Mouse (Mus musculus): ENCODE data around the gene Stard9.
A peak's percentile ranks its signal among the peaks of the same experiment; 100 is the strongest.

Stard9 gene

DNA sequence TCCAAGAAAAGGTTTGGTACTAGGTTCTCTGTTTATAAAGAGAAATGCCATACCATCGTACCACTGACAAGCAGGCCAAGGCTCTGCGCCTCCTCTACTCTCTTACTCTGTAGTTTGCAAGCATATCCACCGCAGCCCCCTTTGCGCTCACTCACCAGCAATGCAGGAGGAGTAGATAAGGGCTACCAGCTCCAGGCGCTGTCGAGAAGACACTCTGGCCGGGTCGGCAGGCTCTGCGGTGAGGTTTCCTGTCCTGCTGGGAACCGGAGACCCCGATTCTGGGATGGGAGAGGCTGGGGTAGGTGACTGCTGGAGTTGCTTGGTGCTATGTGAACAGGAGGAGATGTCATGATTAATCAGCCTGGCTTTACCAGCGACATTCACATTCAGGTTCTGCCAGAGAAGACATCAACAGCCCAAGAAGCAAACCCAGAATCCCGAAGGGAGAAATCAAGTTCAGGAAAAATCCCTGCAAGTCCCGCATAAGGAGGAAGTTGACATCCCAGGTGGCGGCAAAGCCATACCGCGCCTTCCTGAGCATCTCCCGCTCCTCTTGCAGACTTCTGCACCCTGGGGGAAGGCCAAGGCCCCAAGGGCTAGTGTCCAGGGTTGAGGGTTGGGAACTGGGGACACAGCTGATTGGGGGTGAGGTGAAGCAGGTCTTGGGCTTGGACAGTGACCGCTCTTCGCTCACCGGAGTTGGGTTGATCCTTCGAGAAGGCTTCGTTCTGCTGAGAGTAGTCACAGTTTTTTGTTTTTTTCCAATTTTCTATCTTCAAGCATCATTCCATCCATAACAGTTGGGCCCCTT, 101.1 kb downstream of the Stard9 start:
- peak; percentile 12 for DNase-seq (ENCODE audit: low read depth)

DNA sequence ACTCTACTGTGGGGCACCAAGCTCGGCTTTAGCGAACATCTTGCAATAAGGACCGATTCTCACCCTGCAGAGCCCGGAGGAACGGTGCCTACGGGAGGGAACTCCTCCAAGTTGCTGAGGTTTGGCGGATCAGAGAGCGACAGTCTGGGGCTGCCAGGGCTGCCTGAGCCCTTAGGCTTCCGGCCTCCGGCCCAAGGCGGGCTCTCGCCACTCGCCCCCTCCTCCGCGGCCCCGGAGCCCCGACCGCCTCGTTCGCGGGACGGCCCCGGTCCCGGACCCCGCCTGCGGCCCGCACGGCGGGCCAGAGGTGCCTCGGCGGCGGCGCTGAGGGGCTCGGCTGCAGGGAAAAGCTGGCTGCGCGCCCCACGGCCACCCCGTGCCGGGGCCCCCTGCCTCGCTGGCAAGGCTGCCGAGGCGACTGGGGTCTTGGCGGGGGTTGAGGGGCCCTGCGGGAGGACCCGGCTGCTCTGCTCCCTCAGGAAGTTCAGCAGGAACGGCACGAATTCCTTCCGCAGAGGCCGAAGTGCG, 101.8 kb downstream of the Stard9 start:
- DNase-seq (ENCODE audit: low read depth): peak; percentile 44

DNA sequence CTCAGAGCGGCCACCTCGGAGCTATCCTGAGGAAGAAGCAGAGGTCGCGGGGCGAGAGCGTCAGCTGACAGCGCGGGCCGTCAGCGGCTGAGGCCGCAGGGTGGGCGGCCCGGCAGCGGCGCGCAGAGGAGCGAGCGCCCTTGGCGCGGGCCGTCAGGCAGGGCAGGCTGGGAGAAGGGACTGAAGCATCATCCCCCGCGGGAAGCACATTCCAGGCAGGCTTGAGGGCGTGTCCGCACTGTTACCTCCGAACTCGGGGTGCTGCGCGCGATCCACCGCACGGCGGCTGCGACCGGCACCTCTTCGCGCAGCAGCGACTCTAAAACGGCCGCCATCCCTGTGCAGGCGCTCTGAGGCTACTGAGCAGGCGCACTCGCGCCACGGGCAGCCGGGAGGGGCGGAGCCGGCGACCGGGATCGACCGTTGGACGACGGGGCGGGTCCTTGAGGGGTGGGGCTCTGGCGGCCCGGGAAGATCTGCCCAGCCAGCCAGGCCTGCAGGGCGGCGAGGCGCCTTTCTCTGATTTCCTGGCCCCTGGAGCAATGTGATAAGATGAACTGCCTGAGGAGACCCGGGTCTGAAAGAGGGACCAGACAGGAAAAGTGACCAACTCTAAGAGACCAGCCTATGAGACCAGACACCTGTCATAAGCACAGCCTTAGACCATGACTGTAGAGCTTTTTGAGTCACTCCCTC, 102.4 kb downstream of the Stard9 start:
- DNase-seq (ENCODE audit: low read depth): peak; percentile 98

DNA sequence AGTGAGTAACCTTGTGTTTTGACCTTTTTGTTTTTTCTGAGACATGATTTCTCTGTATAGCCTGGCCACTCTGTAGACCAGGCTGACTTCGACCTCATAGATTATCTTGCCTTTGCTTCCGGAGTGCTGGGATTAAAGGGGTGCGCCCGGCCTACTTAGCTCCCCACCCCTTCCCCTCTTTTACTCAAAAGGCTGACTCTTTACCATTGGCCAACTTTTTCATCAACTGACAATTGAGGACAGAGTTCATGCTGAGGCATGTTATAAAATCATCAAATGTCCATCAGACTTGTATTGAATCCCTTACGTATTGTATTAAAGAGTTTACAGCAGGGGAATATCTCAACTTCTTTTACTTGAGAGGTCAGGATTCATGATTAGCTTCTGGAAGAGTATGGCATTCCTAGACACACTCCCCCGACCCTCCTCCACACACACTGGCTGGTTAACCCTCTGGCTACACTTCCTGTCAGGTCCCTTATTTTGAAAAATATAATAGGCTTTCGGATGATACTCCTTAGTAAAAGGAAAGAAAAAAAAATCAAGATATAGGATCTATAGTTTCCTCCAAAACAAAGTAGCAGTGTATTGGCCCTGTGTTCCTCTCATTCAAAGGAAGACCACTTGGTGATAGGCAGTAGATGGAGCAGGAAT, 103.1 kb downstream of the Stard9 start:
- no peak for DNase-seq (ENCODE audit: low read depth)

DNA sequence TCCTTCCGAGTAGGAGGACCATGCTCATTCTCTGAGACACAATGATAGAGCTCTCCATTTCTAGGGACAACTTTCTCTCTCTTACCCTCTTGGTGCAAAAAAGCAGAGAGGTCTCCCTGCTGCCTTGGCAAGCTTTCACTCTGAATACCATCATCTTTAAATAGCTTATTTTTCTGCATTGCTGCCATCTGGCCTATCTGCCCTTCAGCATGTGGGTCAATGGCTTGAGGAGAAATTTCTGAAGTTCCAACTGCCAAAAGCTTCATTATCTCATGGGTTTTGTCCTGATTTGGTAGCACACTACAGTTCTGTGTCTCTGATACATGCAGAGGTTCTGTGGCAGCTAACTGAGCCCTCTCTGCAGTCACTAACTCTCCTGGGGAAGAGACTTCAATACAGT, 116.6 kb downstream of the Stard9 start:
- no peak for DNase-seq (ENCODE audit: low read depth)

DNA sequence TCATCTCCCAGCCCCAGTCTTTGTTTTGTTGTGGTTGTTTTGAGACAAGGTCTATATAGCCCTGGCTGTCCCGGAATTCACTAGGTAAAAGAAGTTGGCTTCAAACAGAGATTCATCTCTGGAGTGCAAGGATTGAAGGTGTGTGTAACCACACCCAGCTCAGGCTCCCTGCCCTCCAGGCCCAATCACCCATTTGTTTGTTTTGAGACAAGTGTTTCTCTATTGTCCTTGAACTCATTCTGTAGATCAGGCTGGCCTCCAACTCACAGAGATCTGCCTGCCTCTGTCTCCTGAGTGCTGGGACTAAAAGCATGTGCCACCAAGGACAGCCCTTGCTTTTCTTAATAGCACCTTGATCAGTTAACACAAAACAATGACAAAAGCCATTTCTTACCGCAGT, 119.1 kb downstream of the Stard9 start:
- no peak for DNase-seq (ENCODE audit: low read depth)

DNA sequence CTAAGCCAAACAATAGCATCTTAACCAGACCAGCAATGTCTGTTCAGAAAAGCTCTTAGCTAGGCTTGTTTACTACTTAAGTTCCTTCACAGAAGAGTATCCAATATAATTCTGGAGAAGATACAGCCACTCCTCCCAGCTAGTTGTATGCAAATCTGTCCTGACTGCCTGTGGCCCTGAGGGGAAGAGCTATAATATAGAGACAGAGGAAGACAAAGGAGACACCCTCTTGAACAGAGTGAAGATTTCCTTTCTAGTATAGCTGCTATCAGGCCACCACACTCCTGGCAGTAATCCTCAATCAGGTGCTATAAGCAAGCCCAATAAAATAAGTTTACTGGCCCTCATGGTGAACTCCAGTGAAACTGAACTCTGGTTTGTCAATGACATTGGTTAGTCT, 133.0 kb downstream of the Stard9 start:
- DNase-seq (ENCODE audit: low read depth): peak; percentile 26

DNA sequence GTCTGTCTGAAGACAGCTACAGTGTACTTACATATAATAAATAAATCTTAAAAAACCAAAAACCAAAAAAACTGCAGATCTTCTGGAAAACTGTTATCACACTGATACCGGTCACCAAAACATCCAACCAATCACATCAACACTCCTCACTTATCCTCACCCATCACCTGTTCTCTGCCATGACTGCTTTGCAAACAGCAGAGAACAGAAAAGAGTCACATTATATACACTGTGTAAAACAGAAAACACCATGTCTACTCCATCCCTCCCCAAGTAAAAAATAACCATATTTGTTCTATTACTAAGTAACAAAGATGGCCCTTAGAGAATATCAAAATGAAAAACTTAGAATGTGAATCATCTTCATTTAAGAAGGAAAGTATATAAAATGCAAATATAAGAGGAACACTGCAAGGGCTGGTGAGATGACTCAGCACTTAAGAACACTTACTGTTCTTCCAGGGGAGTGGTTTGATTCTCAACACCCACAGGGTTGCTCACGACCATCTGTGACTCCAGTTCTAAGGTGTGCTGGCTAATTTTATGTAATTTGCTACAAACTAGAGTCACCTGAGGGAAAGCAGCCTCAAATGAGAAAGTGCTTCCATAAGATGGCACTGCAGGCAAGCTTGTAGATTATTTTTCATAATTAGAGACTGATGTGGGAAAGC, 141.5 kb downstream of the Stard9 start:
- peak; percentile 48 for DNase-seq (ENCODE audit: low read depth)

Measured in NIH3T3 (cell line).